Mouse (Mus musculus) liver, embryonic 15.5 days (tissue): Measurements from ENCODE around the gene Lepr. TPM values are rescaled to one million over a fixed set of nuclear protein-coding genes. Genes with fewer than 3 reads are reported as not detected.

Source experiments
- ATAC-seq: fragments of 200-750 bp; cut with Nextera tagmentation; 2 replicates; pipeline ENCODE4 v1.8.0; 2017; ENCODE audit warnings: moderate number of reproducible peaks, mild to moderate bottlenecking, moderate library complexity; ENCODE audit not compliant: insufficient read depth
- H3K27ac ChIP-seq: fragments of 300-500 bp; sonication (generic); replicated peaks from 2 replicates; pipeline ENCODE4 v1.5.1; 2015; ENCODE audit warnings: mild to moderate bottlenecking, inconsistent platforms
- H3K27me3 ChIP-seq: fragments of 300-500 bp; sonication (generic); 2 replicates; pipeline ENCODE4 v1.6.1; 2015; ENCODE audit warnings: mild to moderate bottlenecking, inconsistent platforms
- H3K36me3 ChIP-seq: fragments of 300-500 bp; sonication (generic); replicated peaks from 2 replicates; pipeline ENCODE4 v1.6.1; 2015; ENCODE audit warnings: moderate library complexity, mild to moderate bottlenecking, inconsistent platforms
- H3K4me1 ChIP-seq: fragments of 300-500 bp; sonication (generic); replicated peaks from 2 replicates; pipeline ENCODE4 v1.6.1; 2015; ENCODE audit warnings: inconsistent platforms
- H3K4me2 ChIP-seq: fragments of 300-500 bp; sonication (generic); 2 replicates; pipeline ENCODE4 v1.6.1; 2015; ENCODE audit warnings: moderate library complexity, mild to moderate bottlenecking, inconsistent platforms
- H3K4me3 ChIP-seq: fragments of 300-500 bp; sonication (generic); replicated peaks from 2 replicates; pipeline ENCODE4 v1.5.1; 2015; ENCODE audit warnings: mild to moderate bottlenecking, inconsistent platforms
- H3K9ac ChIP-seq: fragments of 300-500 bp; sonication (generic); 2 replicates; pipeline ENCODE4 v1.6.1; 2015; ENCODE audit warnings: moderate library complexity, mild to moderate bottlenecking, inconsistent platforms
- H3K9me3 ChIP-seq: fragments of 300-500 bp; sonication (generic); replicated peaks from 2 replicates; pipeline ENCODE4 v1.6.1; 2016; ENCODE audit warnings: inconsistent platforms
- WGBS: fragments of 180-500 bp; shearing (Covaris S2); methylation state at CpG from one replicate; pipeline ENCODE4 v1.1.7; 2015; ENCODE audit warnings: mixed read lengths; ENCODE audit not compliant: insufficient replicate concordance; 5-methylcytosine and 5-hydroxymethylcytosine counted together
- polyA plus RNA-seq: library from polyadenylated mRNA; unstranded; fragments of >200 nt; fragmentation: Nextera tagmentation; extraction: Ambion mirVana; gene quantifications from 2 replicates; pipeline ENCODE4 v1.2.1, GENCODE M21; 2015

Lepr gene
- polyA plus RNA-seq: 0.74 and 0.76 TPM in 2 replicates

DNA sequence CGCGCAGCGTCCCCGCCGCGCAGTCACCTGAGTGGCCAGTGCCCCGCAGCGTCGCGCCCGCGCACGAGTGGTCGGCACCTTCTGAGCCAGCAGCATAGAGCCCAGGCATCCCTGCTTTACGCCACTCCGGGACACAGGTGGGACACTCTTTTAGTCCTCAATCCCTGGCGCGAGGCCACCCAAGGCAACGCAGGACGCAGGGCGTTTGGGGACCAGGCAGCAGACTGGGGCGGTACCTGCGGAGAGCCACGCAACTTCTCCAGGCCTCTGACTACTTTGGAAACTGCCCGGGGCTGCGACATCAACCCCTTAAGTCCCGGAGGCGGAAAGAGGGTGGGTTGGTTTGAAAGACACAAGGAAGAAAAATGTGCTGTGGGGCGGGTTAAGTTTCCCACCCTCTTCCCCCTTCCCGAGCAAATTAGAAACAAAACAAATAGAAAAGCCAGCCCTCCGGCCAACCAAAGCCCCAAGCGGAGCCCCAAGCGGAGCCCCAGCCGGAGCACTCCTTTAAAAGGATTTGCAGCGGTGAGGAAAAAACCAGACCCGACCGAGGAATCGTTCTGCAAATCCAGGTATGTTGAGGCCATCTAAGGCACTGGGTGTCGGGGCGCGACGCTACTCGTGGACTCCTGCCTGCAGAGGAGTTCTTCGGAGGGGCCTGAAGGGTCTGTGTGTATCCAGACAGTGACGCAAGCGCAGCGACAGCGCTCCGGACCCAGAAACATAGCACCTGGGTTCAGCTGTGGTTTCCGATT is at the start of gene Lepr:
Gene Lepr, plus strand, starts transcription at position 38 of the 755 bp plus-strand sequence.
- H3K27ac ChIP-seq: no peak within 1 kb of the TSS
- H3K4me3 ChIP-seq: peak within 1 kb of the TSS; percentile 35
- H3K36me3 ChIP-seq: no peaks in the 10 kb centered on the region
- H3K27me3 ChIP-seq: peaks cover 23% of the 10 kb centered on the region
- no peak within 1 kb of the TSS for H3K9ac ChIP-seq
- 2% methylated on average over 50 of the region's 50 CpGs for WGBS
- no peaks in the 10 kb centered on the region for H3K9me3 ChIP-seq
- peak within 1 kb of the TSS; percentile 53 for H3K4me2 ChIP-seq
- H3K4me1 ChIP-seq: no peaks in the 10 kb centered on the region
- ATAC-seq: no peak

- no peak overlapping the region for H3K4me2 ChIP-seq
- H3K27ac ChIP-seq: no peak overlapping the region
- H3K9ac ChIP-seq: no peak overlapping the region
- no peaks in the 10 kb centered on the region for H3K9me3 ChIP-seq
- H3K4me1 ChIP-seq: 0 out of 2 replicates have a peak, but pooled peaks cover under 1% of the 10 kb centered on the region
- H3K27me3 ChIP-seq: no peaks in the 10 kb centered on the region
- H3K36me3 ChIP-seq: no peaks in the 10 kb centered on the region; the same call in 1 of the 2 replicates
- WGBS: 62% methylated on average over 5 of the region's 5 CpGs
- ATAC-seq: no peak
- no peak overlapping the region for H3K4me3 ChIP-seq
Observed at GRCm38 (mm10) chr4:101669161-101669560, 48.0 kb upstream of the Lepr start.

GRCm38 (mm10) chr4:101669811-101670210 is 47.4 kb upstream of the Lepr start:
- ATAC-seq: no peak
- 0 out of 2 replicates have a peak, but pooled peaks cover 3% of the 10 kb centered on the region for H3K4me1 ChIP-seq
- no peak overlapping the region for H3K9ac ChIP-seq
- no peak overlapping the region for H3K27ac ChIP-seq
- no peak overlapping the region for H3K4me2 ChIP-seq
- no peaks in the 10 kb centered on the region; the same call in 1 of the 2 replicates for H3K36me3 ChIP-seq
- H3K27me3 ChIP-seq: no peaks in the 10 kb centered on the region
- H3K9me3 ChIP-seq: no peaks in the 10 kb centered on the region
- 66% methylated on average over 5 of the region's 5 CpGs for WGBS
- no peak overlapping the region for H3K4me3 ChIP-seq

DNA sequence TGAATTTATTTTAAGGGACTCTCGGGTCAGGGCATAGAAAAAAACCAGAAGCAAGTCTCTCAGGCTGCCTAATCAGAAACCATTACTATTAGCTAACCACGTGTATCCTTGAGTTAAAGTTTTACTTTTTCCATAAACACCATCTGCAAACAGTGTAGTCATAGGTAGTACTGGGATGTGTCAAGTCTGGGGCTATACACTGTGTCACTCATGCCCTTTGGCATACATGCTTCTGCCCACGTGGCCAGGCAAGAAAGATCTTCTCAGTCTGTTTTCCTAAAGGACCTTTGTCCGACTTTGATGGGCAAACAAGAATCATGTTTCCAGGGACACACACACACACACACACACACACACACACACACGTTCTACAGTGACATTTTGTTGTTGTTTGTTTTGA is 42.4 kb upstream of the Lepr start:
- ATAC-seq: peak; percentile 89
- Histone ChIP-seq H3K9ac (no peak overlapping the region), H3K9me3 (no peaks in the 10 kb centered on the region), H3K36me3 (no peaks in the 10 kb centered on the region), H3K4me1 (0 out of 2 replicates have a peak, but pooled peaks cover 3% of the 10 kb centered on the region), H3K4me3 (no peak overlapping the region), H3K27ac (no peak overlapping the region), H3K4me2 (no peak overlapping the region), H3K27me3 (no peaks in the 10 kb centered on the region)
- 44% methylated on average over 5 of the region's 5 CpGs for WGBS

GRCm38 (mm10) chr4:101675726-101676125 is 41.5 kb upstream of the Lepr start:
- H3K27ac ChIP-seq: peak overlapping the region; percentile 16; the same call in 1 of the 2 replicates
- no peak overlapping the region for H3K9ac ChIP-seq
- 51% methylated on average over 4 of the region's 4 CpGs for WGBS
- H3K27me3 ChIP-seq: no peaks in the 10 kb centered on the region
- no peak for ATAC-seq
- H3K4me1 ChIP-seq: 0 out of 2 replicates have a peak, but pooled peaks cover 3% of the 10 kb centered on the region
- H3K4me2 ChIP-seq: no peak overlapping the region
- H3K4me3 ChIP-seq: no peak overlapping the region
- no peaks in the 10 kb centered on the region for H3K36me3 ChIP-seq
- H3K9me3 ChIP-seq: no peaks in the 10 kb centered on the region

DNA sequence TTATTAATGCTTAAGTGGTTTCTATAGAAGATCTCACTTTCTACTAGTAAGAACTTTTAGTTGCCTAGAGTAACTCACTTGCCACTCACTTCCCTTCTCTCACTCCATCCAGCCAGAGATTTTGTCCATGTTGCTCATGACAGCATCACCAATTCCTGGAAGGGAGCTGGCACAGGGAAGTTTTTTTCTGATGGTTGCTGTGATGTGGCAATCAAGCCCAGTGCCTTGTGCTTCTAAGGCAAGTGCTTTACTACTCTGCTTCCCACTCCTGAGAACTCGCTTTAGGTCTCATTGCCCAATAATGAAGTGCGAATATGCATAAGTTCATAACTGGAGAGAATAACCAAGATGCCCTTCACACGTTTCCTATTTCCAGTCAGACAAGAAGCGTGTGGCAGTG is 34.6 kb upstream of the Lepr start:
- no peak for ATAC-seq
- no peak overlapping the region for H3K9ac ChIP-seq
- H3K9me3 ChIP-seq: no peaks in the 10 kb centered on the region
- no peak overlapping the region for H3K4me2 ChIP-seq
- no peaks in the 10 kb centered on the region for H3K27me3 ChIP-seq
- no peak overlapping the region for H3K27ac ChIP-seq
- WGBS: 62% methylated on average over 4 of the region's 4 CpGs
- H3K36me3 ChIP-seq: no peaks in the 10 kb centered on the region
- 0 out of 2 replicates have a peak, but pooled peaks cover 2% of the 10 kb centered on the region for H3K4me1 ChIP-seq
- H3K4me3 ChIP-seq: no peak overlapping the region

GRCm38 (mm10) chr4:101683086-101683485 is 34.1 kb upstream of the Lepr start:
- Histone ChIP-seq H3K4me2 (no peak overlapping the region), H3K27me3 (no peaks in the 10 kb centered on the region), H3K36me3 (no peaks in the 10 kb centered on the region), H3K27ac (no peak overlapping the region), H3K4me3 (no peak overlapping the region), H3K4me1 (0 out of 2 replicates have a peak, but pooled peaks cover 2% of the 10 kb centered on the region), H3K9ac (no peak overlapping the region), H3K9me3 (no peaks in the 10 kb centered on the region)
- no peak for ATAC-seq
- 40% methylated on average over 3 of the region's 3 CpGs for WGBS

GRCm38 (mm10) chr4:101684821-101685220 is 32.4 kb upstream of the Lepr start:
- Histone ChIP-seq H3K27me3 (no peaks in the 10 kb centered on the region), H3K9ac (no peak overlapping the region), H3K4me1 (0 out of 2 replicates have a peak, but pooled peaks cover 2% of the 10 kb centered on the region), H3K4me2 (no peak overlapping the region), H3K36me3 (no peaks in the 10 kb centered on the region), H3K27ac (no peak overlapping the region), H3K4me3 (no peak overlapping the region), H3K9me3 (no peaks in the 10 kb centered on the region)
- WGBS: 54% methylated on average over 3 of the region's 3 CpGs
- no peak for ATAC-seq

- 0 out of 2 replicates have a peak, but pooled peaks cover 2% of the 10 kb centered on the region for H3K4me1 ChIP-seq
- no peak overlapping the region for H3K4me2 ChIP-seq
- no peak for ATAC-seq
- WGBS: 38% methylated on average over 13 of the region's 13 CpGs
- no peaks in the 10 kb centered on the region for H3K27me3 ChIP-seq
- no peak overlapping the region for H3K4me3 ChIP-seq
- no peak overlapping the region for H3K9ac ChIP-seq
- no peaks in the 10 kb centered on the region for H3K36me3 ChIP-seq
- H3K9me3 ChIP-seq: no peaks in the 10 kb centered on the region
- H3K27ac ChIP-seq: no peak overlapping the region
Observed at GRCm38 (mm10) chr4:101686227-101686810, 30.9 kb upstream of the Lepr start.

GRCm38 (mm10) chr4:101689241-101689640 is 28.0 kb upstream of the Lepr start:
- no peak overlapping the region for H3K27ac ChIP-seq
- no peak for ATAC-seq
- no peaks in the 10 kb centered on the region for H3K4me1 ChIP-seq
- WGBS: 66% methylated on average over 4 of the region's 4 CpGs
- no peaks in the 10 kb centered on the region for H3K36me3 ChIP-seq
- no peaks in the 10 kb centered on the region for H3K27me3 ChIP-seq
- no peak overlapping the region for H3K4me3 ChIP-seq
- no peaks in the 10 kb centered on the region for H3K9me3 ChIP-seq
- no peak overlapping the region for H3K9ac ChIP-seq
- no peak overlapping the region for H3K4me2 ChIP-seq

GRCm38 (mm10) chr4:101689645-101690044 is 27.6 kb upstream of the Lepr start:
- H3K4me3 ChIP-seq: no peak overlapping the region
- H3K9ac ChIP-seq: no peak overlapping the region
- no peaks in the 10 kb centered on the region for H3K36me3 ChIP-seq
- no peak for ATAC-seq
- H3K27me3 ChIP-seq: no peaks in the 10 kb centered on the region
- WGBS: 52% methylated on average over 5 of the region's 5 CpGs
- H3K4me2 ChIP-seq: no peak overlapping the region
- H3K4me1 ChIP-seq: no peaks in the 10 kb centered on the region
- H3K27ac ChIP-seq: no peak overlapping the region
- no peaks in the 10 kb centered on the region for H3K9me3 ChIP-seq
